Mouse (Mus musculus) kidney, embryonic 15.5 days (tissue): Measurements from ENCODE around the gene Gm21915. TPM values are rescaled to one million over a fixed set of nuclear protein-coding genes. Genes with fewer than 3 reads are reported as not detected.

ENCODE experiments used
- ATAC-seq: fragments of 200-750 bp; cut with Nextera tagmentation; replicated peaks from 2 replicates; pipeline ENCODE4 v1.8.0; 2017; ENCODE audit warnings: moderate TSS enrichment; ENCODE audit not compliant: low FRiP score
- H3K27ac ChIP-seq: fragments of 300-500 bp; sonication (generic); 2 replicates; pipeline ENCODE4 v1.5.1; 2015; ENCODE audit warnings: mild to moderate bottlenecking, inconsistent platforms
- H3K27me3 ChIP-seq: fragments of 300-500 bp; sonication (generic); 2 replicates; pipeline ENCODE4 v1.6.1; 2015; ENCODE audit warnings: inconsistent platforms
- H3K36me3 ChIP-seq: fragments of 300-500 bp; sonication (generic); 2 replicates; pipeline ENCODE4 v1.6.1; 2015; ENCODE audit warnings: inconsistent platforms
- H3K4me1 ChIP-seq: fragments of 300-500 bp; sonication (generic); 2 replicates; pipeline ENCODE4 v1.6.1; 2015; ENCODE audit warnings: inconsistent platforms
- H3K4me2 ChIP-seq: fragments of 300-500 bp; sonication (generic); 2 replicates; pipeline ENCODE4 v1.6.1; 2015; ENCODE audit warnings: moderate library complexity, mild to moderate bottlenecking, inconsistent platforms
- H3K4me3 ChIP-seq: fragments of 300-500 bp; sonication (generic); replicated peaks from 2 replicates; pipeline ENCODE4 v1.5.1; 2015; ENCODE audit warnings: mild to moderate bottlenecking, inconsistent platforms
- H3K9ac ChIP-seq: fragments of 300-500 bp; sonication (generic); 2 replicates; pipeline ENCODE4 v1.6.1; 2015; ENCODE audit warnings: mild to moderate bottlenecking, inconsistent platforms
- H3K9me3 ChIP-seq: fragments of 300-500 bp; sonication (generic); replicated peaks from 2 replicates; pipeline ENCODE4 v1.6.1; 2016; ENCODE audit warnings: inconsistent platforms
- WGBS: fragments of 180-500 bp; shearing (Covaris S2); methylation state at CpG from one replicate; pipeline ENCODE4 v1.1.7; 2015; ENCODE audit warnings: mixed read lengths; 5-methylcytosine and 5-hydroxymethylcytosine counted together
- polyA plus RNA-seq: library from polyadenylated mRNA; unstranded; fragments of >200 nt; fragmentation: Nextera tagmentation; extraction: Ambion mirVana; gene quantifications from 2 replicates; pipeline ENCODE4 v1.2.1, GENCODE M21; 2015

Gm21915 gene
- polyA plus RNA-seq: not detected in 2 replicates

DNA sequence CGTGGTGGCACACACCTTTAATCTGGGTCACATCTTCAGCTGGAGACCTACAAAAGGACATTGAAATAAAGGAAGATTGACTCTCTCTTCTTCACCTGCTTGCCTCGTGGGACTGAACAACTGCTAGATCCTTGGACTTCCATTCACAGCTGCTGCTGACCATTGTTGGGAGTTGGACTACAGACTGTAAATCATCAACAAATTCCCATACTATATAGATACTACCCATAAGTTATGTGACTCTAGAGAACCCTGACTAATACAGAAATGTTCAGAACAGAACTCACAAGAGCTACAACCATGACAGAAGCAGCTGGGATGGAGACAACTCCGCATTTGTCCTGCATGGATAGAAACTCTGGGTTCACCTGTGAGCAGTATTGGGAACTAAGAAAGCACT is at the start of gene Gm21915:
Gm21915 (plus strand) TSS at position 301 of the 400 bp plus-strand sequence.
- Histone ChIP-seq H3K4me3 (no peak within 1 kb of the TSS), H3K9me3 (no peaks in the 10 kb centered on the region), H3K36me3 (no peaks in the 10 kb centered on the region), H3K27me3 (no peaks in the 10 kb centered on the region), H3K9ac (no peak within 1 kb of the TSS), H3K4me2 (no peak within 1 kb of the TSS), H3K4me1 (peaks cover 4% of the 10 kb centered on the region), H3K27ac (no peak within 1 kb of the TSS)
- WGBS: 86% methylated on average over 3 of the region's 3 CpGs
- no peak for ATAC-seq

DNA sequence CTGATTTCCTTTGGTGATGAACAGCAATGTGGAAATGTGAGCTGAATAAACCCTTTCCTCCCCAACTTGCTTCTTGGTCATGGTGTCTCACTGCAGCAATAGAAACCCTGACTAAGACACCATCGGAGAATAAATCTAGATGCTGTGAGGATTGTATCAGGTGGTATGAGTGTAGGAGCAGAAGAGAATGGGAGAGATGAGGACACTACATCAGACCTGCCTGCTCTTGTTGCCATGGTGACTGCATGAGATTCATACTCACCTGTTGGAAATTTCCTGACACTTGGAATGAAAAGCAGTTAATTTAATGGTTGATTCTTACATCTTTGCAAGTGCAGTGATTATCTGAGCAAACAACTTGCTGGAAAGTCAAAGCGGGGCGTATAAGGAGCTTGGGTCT is 48.1 kb upstream of the Gm21915 start:
- no peak for ATAC-seq
- Histone ChIP-seq H3K27me3 (no peaks in the 10 kb centered on the region), H3K4me3 (no peak overlapping the region), H3K27ac (no peak overlapping the region), H3K9ac (no peak overlapping the region), H3K4me2 (no peak overlapping the region), H3K4me1 (peaks cover 6% of the 10 kb centered on the region), H3K9me3 (no peaks in the 10 kb centered on the region), H3K36me3 (no peaks in the 10 kb centered on the region)
- WGBS: over 99% methylated on average over 3 of the region's 3 CpGs

DNA sequence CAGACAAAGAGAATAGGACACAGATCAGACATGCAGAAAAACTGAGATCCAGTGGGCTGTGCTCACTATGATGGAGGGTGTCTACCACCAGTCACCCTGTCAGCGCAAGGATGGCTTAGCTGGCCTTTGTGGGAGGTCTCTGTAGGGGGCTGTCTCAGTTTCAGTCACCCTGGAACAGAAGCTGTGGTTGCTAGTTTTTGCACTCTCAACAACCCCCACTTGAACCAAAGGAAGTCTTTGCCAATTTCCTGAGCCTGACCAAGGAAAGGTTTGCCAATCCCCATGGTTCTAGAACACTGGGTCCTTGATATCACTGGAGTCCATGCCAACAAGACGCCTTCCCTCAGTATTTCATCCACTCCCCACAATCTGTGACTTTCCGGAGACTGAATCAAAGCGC is 47.6 kb upstream of the Gm21915 start:
- no peaks in the 10 kb centered on the region for H3K36me3 ChIP-seq
- no peak for ATAC-seq
- no peak overlapping the region for H3K4me2 ChIP-seq
- H3K27ac ChIP-seq: no peak overlapping the region
- H3K4me1 ChIP-seq: peaks cover under 1% of the 10 kb centered on the region; the same call in 1 of the 2 replicates
- H3K4me3 ChIP-seq: no peak overlapping the region
- no peak overlapping the region for H3K9ac ChIP-seq
- H3K9me3 ChIP-seq: no peaks in the 10 kb centered on the region
- WGBS: 87% methylated on average over 4 of the region's 4 CpGs
- H3K27me3 ChIP-seq: no peaks in the 10 kb centered on the region

DNA sequence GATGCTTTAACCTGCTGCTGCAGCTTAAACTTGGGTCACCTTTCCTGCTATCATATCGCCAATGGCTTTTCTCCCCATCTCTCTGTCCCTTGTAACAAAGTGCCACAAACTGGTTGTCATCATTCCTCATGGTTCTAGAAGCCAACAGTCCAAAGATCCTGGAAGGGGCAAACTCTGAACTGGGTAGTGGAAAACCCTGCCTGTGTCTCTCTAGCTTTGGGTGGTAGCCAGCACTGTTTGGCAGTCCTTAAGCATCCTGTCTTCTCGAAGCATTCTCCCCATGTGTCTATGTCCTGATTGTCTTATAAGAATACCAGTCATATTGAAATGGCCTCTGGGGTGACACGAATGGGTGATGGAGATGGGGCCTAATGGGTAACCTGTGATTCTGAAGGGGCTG is 45.1 kb upstream of the Gm21915 start:
- no peak for ATAC-seq
- no peaks in the 10 kb centered on the region for H3K36me3 ChIP-seq
- no peak overlapping the region for H3K4me3 ChIP-seq
- WGBS: 80% methylated on average over 3 of the region's 3 CpGs
- no peak overlapping the region for H3K27ac ChIP-seq
- H3K9me3 ChIP-seq: no peaks in the 10 kb centered on the region
- no peak overlapping the region for H3K9ac ChIP-seq
- H3K4me2 ChIP-seq: no peak overlapping the region
- H3K27me3 ChIP-seq: no peaks in the 10 kb centered on the region
- H3K4me1 ChIP-seq: 0 out of 2 replicates have a peak, but pooled peaks cover 6% of the 10 kb centered on the region

DNA sequence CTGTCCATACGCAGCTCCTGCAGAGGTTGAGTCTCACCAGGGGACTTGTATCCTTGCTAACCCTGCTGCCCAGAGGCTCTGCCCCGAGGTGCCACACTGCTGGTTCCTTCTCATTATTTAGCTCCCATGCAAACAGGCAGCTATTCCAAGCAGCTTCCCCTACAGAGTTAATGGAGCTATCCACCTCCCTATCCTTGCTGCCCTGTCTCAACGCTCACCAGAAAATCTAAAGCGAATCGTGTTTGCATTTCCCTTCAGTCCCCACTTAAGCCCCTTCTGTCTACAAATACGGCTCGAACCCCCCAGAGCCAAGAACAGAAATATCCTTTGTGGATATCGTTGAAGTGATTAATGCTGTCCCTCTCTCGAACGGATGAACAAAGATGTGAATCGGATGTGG is 43.8 kb upstream of the Gm21915 start:
- Histone ChIP-seq H3K36me3 (no peaks in the 10 kb centered on the region), H3K4me1 (peaks cover 12% of the 10 kb centered on the region), H3K9ac (no peak overlapping the region), H3K9me3 (no peaks in the 10 kb centered on the region), H3K27ac (no peak overlapping the region), H3K4me2 (no peak overlapping the region), H3K4me3 (no peak overlapping the region), H3K27me3 (no peaks in the 10 kb centered on the region)
- ATAC-seq: no peak
- 56% methylated on average over 11 of the region's 11 CpGs for WGBS

DNA sequence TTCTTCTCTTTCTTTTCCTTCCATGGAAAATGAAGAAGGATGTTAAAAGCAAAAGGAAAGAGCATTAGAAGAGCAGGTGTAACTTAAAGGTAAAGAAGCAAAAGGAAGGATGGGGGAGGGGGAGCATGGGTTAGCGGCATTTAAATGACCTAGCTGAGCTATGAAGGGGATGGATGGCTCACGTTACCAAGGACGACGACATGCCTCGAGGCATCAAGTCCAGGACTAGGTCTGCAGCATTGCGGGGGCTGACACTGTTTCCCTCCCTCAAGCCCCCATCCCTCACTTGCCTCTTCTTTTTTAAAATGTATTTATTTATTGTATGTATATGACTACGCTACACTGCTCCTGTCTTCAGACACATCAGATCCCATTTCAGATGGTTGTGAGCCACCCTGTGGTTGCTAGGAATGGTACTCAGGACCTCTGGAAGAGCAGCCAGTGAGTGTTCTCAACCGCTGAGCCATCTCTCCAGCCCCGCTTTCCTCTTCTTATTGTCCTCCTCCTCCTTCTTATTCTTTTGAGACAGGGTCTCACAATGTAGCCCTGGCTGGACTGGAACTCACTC is 43.2 kb upstream of the Gm21915 start:
- Histone ChIP-seq H3K36me3 (no peaks in the 10 kb centered on the region), H3K4me1 (peaks cover 12% of the 10 kb centered on the region), H3K27ac (no peak overlapping the region), H3K4me3 (no peak overlapping the region), H3K27me3 (no peaks in the 10 kb centered on the region), H3K9me3 (no peaks in the 10 kb centered on the region), H3K9ac (no peak overlapping the region), H3K4me2 (no peak overlapping the region)
- ATAC-seq: no peak
- 41% methylated on average over 9 of the region's 9 CpGs for WGBS

DNA sequence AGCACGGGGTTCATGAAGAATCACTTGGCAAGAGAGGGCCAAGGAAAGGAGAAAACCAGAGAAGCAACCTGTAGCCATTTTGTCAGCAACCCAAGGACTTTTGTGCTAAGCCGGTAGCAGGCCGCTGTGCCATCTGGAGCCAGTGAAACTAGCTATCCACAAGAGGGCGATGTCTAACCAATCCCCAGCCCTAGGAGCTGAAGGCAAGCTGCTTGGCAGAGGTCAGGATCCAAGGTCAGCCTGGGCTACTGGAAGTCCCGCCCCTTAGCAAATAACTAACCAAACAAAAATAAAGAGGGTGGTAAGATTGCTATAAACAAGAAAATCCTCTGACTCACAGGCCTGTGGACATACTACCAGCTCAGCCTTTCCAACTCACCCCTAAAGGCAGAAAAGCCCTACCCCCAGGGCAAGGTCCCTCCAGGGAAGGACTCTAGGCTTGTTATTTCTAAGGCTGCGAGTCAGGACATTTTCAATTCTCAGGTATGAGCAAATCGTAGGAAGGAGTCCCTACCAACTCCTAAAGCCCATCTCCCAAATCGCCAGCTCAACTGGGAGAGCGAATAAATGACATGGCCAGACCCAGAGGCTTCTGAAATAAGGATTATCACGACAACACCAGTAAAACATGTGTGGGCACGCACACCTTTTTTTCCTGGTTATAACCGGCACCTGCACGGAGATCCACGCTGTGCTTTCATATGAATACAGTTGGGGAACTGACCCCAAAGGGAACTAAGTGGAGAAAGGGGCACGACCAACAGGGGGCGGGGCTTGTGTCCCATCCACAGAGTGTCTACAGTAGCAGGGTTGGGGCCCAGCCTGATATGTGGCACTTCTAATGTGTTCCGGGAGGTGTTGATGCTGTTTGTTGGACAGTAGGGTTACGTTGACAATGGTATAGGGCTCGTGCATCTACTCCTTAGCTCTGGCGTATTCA is 42.0 kb upstream of the Gm21915 start:
- Histone ChIP-seq H3K4me1 (peaks cover 12% of the 10 kb centered on the region), H3K27me3 (no peaks in the 10 kb centered on the region), H3K27ac (no peak overlapping the region), H3K4me3 (no peak overlapping the region), H3K4me2 (no peak overlapping the region), H3K9ac (no peak overlapping the region), H3K9me3 (no peaks in the 10 kb centered on the region), H3K36me3 (no peaks in the 10 kb centered on the region)
- WGBS: 70% methylated on average over 20 of the region's 20 CpGs
- ATAC-seq: 0 out of 2 replicates have a peak, but pooled peaks have one; percentile 59

DNA sequence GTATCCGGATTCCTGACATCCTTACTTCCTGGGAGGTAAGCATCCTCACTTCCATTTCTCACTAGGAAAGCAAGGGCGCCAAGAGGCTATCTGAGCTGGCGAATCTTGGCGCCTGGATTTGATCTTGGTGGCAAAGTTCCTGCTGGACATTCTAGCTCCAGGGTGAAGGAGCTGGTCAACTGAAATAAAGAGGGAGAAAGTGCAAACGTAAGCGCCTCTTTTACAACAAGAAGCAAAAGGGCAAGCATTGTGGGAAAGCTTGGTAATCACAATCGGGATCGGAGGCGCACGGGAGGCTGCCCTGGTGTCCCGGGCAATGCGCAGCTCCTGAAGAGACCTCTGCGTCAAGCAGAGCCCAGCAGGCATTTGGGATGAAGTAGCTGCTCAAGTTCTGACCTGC is 41.0 kb upstream of the Gm21915 start:
- Histone ChIP-seq H3K4me2 (no peak overlapping the region), H3K4me3 (no peak overlapping the region), H3K9me3 (no peaks in the 10 kb centered on the region), H3K27me3 (no peaks in the 10 kb centered on the region), H3K9ac (no peak overlapping the region), H3K27ac (no peak overlapping the region), H3K4me1 (peaks cover 12% of the 10 kb centered on the region), H3K36me3 (no peaks in the 10 kb centered on the region)
- 67% methylated on average over 13 of the region's 13 CpGs for WGBS
- no peak for ATAC-seq

DNA sequence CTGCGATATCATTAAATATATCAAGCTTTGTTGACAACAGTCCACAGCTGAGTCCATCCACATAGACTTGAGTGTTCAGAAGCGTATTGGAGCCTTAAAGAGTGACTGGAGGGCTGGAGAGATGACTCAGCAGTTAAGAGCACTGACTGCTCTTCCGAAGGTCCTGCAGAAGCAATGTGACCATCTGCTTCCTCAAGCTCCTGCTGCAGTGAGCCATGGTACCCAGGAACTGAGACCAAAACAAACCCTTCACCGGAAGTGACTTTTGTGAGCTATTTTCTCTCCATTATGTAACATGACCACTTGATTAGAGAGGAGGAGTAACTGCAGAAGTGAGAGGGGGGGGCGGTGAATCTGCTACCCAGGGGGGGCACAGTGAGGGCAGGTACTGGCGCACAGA is 39.3 kb upstream of the Gm21915 start:
- no peaks in the 10 kb centered on the region for H3K27me3 ChIP-seq
- no peaks in the 10 kb centered on the region for H3K36me3 ChIP-seq
- ATAC-seq: no peak
- H3K4me1 ChIP-seq: peaks cover 12% of the 10 kb centered on the region
- H3K27ac ChIP-seq: peak overlapping the region; percentile 25; the same call in 1 of the 2 replicates
- H3K4me3 ChIP-seq: no peak overlapping the region
- WGBS: 40% methylated on average over 6 of the region's 6 CpGs
- H3K4me2 ChIP-seq: no peak overlapping the region
- no peaks in the 10 kb centered on the region for H3K9me3 ChIP-seq
- H3K9ac ChIP-seq: no peak overlapping the region

DNA sequence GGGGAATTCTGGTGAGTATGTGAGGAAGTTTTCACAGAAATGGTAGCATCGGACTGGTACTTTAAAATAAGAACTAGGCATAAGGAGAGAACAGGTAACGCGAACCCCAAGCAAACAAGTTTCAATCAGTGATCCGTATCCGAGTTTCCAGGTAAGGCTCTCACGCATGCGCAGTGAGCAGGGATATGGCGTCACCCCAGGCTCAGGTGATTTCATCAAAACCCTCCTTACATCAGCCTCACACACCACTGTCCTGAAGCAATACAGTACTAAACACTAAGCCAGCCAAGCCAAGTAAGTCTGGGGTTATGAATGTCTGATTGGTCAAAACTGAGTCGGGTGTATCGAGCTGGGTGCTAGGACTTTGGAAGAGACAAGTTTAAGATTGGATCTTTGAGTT is 38.9 kb upstream of the Gm21915 start:
- H3K36me3 ChIP-seq: no peaks in the 10 kb centered on the region
- H3K4me2 ChIP-seq: no peak overlapping the region
- no peaks in the 10 kb centered on the region for H3K9me3 ChIP-seq
- no peak overlapping the region for H3K4me3 ChIP-seq
- 71% methylated on average over 10 of the region's 10 CpGs for WGBS
- ATAC-seq: peak; percentile 42; the same call in 1 of the 2 replicates
- H3K27me3 ChIP-seq: no peaks in the 10 kb centered on the region
- peaks cover 12% of the 10 kb centered on the region for H3K4me1 ChIP-seq
- no peak overlapping the region for H3K9ac ChIP-seq
- no peak overlapping the region for H3K27ac ChIP-seq

DNA sequence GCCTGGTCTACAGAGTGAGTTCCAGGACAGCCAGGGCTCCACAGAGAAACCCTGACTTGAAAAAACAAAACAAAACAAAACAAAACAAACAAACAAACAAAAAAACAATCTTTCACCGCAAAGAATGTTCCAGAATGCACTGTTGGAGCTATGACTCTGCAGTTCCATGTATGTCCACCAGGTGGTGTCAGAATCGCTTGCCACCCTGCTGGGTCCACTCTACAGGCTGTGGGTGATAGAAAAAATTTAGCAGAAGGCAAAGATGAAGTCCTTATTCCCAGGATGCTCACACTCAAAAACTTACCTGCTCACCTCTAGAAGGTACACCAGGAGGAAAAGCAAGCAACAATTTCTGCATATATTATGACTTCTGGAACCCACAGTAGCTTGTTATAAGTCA is 34.4 kb upstream of the Gm21915 start:
- WGBS: 9% methylated on average over 2 of the region's 2 CpGs
- Histone ChIP-seq H3K4me1 (peaks cover 20% of the 10 kb centered on the region), H3K4me2 (no peak overlapping the region), H3K27me3 (no peaks in the 10 kb centered on the region), H3K9me3 (no peaks in the 10 kb centered on the region), H3K27ac (no peak overlapping the region), H3K36me3 (no peaks in the 10 kb centered on the region), H3K4me3 (no peak overlapping the region), H3K9ac (no peak overlapping the region)
- ATAC-seq: no peak

DNA sequence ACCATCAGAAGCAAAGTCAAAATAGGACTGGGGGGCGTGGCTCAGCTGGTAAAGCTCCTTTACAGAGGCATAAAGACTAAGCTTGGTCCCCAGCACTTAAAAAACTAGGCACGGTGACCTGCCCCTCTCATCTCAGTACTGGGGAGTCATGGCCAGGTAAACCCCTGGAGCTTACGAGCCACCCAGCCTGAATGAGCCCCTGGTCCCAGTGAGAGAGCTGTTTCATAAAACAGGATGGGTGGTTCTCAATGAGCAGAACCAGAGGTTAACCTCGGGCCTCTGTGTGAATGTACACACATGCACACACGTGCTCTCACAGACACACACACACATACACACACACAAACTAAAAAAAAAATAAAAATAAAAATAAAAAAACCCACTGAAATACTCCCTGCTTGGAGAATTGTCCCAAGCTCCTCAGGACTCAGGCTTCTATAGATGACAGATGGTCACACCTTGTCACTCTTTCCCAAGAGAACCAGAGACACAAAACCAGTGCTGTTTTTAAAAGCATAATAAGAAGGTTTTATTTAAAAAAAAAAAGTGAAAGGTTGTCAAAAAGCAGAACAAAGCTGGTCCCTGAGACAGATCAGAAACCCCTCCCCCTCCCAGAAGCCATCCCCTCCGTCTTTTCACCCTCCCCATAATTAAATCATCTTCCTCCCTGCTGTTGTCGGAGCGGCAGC is 32.6 kb upstream of the Gm21915 start:
- WGBS: 27% methylated on average over 8 of the region's 8 CpGs
- peak; percentile 37; the same call in 1 of the 2 replicates for ATAC-seq
- Histone ChIP-seq H3K27me3 (peaks cover 3% of the 10 kb centered on the region; the same call in 1 of the 2 replicates), H3K4me3 (peak overlapping the region; percentile 43), H3K4me2 (peak overlapping the region; percentile 61), H3K36me3 (no peaks in the 10 kb centered on the region), H3K9me3 (no peaks in the 10 kb centered on the region), H3K9ac (peak overlapping the region; percentile 21), H3K27ac (no peak overlapping the region), H3K4me1 (peaks cover 20% of the 10 kb centered on the region)
